Mouse (Mus musculus): ENCODE data around the gene Gm21981.

The Gm21981 gene

DNA sequence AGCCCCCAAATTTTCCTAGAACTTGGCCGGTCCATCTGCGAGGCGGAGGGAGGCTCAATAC, at the start of gene Gm21981:
Gm21981 (minus strand) TSS at position 14 of the 61 bp plus-strand sequence.
- DNase-seq: no peak

DNA sequence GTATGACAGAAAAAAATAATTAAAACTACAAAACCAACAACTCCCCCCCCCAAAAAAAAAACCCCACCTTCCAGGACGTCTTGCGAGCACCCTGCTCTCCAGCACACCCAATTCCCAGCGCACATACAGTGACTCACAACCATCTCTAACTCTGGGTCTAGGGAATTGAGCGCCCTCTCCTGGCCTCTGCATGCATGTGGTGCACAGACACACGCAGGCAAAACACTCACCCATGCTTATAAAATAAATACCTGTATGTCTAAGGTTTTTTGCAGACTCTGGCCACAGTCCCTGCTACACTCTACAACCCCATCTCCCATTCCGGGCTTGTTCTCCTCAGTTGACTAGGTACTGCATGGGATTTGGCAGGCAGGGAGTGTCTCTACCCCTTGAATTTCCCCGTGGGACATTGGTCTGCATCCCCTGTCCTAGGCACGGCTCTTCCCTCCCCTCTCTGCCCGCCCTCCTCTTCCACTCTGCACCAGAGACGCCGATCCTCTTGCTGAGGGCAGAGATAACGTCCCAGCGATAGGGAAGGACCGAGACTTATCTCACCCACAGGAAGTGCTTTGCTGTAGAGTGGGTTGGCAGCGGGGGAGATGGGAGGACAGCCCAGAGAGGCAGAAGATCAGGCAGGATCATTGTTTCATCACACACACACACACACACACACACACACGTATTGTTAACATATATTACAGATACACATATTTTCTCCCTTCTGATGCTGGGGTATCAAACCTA, 48.9 kb upstream of the Gm21981 start:
- no peak for DNase-seq

DNA sequence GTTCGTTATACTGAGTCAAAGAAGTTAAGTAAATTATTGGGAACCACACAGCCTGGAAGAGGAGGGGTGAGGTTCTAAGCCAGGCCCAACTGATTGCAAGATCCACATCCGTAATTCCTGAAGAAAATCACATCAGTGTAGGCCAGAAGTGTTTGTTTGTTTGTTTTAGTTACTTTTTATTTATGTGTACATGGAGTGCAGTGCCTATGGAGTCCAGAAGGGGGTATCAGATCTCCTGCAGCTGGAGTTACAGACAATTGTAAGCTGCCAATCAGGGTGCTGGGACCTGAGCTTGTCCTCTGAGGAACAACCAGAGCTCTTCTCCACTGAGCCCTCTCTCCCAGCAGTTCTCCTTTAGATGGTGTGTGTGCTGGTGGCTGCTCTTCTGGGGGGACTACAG, 45.9 kb upstream of the Gm21981 start:
- DNase-seq: no peak

DNA sequence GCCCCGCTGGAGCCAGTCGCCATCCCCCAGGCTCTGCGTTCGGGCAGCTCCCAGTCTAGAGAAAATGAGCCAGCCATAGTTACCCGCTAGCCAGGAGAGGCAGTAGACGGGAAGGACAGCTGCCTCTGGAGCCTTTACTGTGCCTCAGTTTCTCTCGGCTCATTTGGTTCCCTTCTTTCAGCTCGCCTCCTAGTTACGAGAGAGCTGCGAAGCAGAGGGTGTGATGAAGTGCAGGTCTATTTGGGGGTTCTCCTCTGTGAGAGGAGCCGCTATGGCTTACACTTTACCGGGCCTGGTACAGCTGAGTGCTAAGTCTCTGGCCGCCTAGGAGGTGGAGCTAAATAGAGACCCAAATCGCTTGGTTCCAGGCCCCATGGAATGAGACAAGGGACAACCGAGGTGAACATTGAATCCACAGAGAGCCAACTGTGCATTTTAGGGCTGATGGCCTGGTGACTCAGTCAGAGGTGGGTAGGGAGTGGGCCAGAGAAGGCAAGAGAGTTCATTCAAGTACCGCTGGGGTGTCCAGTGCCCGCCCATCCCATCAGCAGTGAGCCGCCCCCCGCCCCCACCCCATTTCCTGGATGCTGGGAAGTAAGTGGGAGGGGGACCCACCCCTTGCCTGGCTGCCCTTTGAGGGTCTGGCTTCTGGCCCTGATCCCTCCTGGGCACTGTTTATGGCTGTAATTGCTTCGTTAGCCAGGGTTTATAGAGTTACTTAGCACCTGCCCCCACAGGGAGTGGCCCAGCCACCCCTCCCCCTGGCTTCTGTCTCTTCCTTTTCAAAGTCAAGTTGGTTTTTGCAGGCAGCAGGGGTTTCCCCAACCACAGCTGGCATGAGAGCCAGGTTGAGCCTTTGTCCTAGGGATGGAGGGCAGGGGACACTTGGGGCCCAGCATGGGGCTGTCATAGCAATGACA, 44.9 kb upstream of the Gm21981 start:
- no peak for DNase-seq

DNA sequence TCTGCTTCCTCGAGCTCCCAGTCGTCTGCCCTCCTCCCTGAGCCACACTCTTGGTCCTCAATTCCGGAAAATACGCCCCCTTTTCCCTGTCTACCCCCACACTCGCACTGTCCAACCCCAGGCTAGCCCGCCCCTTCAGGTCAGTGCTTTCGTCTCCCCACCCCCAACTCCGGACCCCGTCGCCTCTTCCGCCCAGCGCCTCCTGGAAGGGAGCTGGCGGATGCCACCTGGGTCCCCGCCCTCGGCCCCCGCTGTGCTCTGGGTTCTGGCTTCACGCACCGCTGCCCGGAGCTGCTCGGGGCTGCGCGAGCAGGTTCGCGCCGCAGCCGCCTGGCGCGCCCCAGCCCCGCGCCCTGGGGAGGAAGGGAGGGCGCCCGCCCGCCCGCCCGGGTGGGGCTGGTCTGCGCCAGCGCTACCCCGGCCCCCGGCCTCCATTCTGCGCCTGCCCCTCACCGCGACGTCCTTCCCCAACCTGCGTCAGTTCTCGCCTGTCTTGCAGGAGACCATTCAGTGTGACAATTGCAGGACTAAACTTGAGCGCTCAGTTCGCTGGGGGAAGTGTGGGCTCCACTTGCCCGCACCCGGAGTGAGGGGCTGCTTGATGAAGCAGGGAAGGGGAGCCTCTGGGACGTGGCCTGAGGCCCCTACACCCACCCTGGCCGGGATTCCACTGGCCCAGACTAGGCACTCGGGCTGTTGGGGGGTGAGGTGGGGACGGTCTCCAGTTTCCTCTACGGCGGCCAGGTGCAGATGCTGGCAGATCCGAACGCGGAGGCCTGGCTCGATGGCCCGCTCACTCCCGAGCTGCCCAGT, 44.0 kb upstream of the Gm21981 start:
- no peak for DNase-seq

DNA sequence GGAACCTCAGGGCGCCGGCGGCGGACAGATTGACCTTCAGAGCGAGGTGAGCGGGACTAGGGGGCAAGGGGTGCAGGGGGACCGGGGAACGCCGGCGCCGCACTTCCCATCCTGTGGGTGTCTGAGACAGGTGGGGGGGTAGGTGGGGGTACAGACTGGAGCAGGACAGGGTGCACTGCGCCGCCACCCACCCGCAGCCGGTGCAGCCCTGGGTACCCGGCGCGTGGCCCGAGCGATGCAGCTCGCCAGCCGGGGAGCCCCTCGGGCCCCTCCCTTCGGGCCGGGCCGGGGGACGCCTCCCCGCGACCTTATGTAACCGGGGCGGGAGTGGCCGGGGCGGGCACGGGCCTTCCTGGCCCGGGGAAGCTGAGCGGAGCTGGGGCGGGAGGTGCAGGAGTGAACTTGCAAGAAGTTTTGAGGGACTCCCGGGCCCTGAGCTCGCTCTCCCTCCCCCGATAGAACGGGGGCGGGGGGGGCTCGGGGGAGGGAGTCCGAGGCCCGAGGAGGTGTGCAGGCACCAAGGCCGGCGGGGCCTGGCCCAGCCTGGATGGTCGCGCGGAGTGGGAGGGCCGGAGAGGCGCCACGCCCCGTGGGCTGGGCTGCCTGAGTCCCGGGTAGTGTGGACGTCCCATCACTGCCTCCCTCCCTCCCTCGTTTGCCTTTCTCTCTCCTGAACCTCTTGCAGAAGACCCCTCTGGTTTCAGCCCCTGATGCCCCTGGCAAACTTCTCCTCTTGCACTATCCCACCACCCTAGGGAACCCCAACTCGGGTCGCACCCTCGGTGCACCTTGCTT, 43.2 kb upstream of the Gm21981 start:
- peak; percentile 74 for DNase-seq

DNA sequence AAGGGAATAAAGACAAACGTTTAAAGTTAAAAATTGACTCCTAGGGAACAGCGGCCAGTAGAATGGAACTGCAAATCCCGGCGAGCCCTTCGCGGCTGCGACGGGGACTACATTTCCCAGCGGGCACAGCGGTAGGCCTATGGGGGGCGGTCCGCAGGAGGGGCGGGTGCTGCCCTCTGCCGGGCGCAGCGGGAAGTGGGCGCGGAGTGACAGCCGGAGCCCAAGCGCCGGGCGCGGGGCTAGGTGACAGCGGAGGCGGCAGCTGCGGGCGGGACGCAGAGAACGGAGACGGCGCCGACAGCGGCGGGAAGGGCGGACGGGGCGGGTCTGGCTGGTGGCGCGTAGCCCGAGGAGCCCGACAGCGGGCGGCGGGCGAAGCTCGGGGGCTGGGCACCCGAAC, 42.6 kb upstream of the Gm21981 start, which contains the start of gene Tfeb:
Tfeb (plus strand) TSS at position 175 of the 400 bp plus-strand sequence.
- DNase-seq: peak; percentile 97

DNA sequence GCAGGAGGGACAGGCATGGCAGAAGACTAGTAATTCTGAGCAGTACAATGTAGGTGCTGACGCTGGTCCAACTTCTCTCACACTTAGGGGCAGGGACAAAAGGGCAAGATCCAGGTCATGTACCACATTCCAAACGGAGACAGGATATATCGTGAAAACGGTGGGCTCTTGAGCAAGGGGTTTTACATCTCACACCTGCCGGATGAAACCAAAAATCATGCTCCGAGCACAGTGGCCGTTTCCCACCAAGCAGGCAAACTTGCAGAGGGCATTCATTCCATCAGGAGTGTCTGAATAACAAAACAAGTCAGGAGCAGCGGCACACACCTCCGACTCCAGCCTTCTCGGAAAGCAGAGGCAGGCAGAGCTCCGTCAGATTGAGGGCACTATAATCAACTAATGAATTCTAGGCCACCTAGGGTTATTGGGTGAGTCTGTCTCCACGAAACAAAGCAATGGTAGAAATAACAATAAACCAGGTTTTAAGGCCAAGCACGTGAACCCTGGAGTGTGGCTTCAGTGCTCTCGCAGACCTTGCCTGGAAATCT, 41.4 kb upstream of the Gm21981 start:
- no peak for DNase-seq

DNA sequence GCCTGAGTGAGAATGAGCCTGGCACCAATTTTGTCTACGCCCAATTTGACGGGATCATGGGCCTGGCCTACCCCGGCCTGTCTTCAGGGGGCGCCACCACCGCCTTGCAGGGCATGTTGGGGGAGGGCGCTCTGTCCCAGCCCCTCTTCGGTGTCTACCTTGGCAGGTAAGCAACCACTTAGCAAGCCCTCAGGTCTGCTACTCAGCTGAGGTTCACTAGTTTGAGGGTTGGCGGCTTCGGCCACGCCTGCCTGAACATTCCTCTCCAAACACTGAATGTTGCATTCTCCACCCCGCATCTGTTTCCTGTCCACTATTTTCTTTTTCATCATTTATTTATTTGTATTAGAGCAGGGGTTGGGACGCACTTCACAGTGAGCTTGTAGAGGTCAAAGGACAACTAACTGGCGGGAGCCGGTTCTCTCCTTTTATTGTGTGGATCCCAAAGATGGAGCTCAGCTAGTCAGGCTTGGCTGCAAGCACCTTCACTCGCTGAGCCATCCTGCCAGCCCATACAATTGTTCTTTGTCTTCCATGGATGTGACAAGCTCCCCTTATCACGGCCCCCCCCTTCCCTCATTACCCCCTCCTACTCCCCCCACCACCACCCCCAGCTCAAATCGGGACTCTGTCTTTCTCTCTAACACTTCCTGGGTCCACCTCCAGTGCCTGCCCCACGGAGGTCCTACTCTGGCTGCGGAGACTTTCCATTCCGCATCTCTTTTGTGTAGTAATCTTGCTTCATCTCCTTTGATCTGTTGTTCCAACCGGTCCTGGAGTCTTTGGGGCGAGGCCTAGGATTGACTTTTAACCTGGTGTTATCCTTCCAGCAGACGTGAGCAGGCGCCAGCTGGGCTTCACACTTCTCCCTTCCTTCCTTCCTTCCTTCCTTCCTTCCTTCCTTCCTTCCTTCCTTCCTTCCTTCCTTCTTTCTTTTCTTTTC, 36.6 kb upstream of the Gm21981 start:
- no peak for DNase-seq

DNA sequence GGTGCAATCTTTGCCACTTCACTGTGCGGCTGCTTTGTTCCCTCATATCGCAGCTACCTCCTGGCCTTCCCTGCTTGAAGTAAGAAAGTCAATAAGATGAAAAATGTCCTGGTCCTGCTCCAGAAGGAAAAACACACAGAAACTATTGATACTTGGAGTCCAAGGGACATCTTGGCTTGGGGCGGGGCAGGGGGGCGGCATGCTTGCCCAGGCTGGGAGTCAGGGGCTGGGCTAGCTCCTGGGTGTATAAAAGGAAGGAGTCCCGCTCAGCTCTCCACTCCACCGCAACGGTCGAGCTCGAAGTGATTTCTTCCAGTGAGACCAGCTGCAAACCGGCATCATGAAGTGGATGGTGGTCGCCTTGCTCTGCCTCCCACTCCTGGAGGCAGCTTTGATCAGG, 32.3 kb upstream of the Gm21981 start, which contains the start of gene Pgc:
Pgc (plus strand) TSS at position 277 of the 400 bp plus-strand sequence.
- DNase-seq: no peak

DNA sequence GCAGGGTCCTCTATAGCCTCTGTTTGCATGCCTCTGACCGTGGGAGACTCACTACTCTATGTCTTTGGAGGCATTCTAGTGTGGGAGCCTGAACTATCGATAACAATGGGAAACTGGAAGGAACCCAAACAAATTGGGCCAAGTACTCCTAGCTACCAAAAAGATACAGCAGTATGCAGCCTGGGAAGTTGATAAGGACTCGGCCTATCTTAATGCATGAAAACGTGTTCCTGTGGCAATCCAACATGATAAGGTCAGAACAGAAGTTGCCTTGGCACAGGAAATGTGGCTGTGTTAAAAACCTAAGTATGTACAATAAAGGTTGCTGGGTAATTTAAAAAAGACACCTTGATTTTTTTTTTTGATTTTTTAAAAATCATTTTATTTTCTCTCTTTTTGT, 26.9 kb upstream of the Gm21981 start:
- DNase-seq: no peak

DNA sequence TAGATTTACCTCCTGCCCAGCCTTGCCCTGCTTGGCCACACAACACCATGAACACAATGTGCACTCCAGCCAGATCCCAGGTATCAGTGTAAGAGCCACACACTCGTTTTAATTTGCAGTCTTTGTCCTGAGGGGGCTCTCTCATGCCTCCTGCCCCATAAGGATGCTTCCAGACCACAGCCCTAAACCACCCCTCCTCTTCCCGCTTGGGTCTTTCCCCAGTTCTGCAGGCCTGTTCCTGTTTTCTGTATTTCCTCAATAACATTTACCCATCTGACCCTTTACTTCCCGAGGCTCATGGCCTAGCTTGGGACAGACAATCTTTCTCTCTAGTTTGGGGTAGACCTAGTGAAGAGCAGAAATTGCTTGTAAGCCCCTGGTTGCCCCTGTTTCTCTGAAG, 20.8 kb upstream of the Gm21981 start:
- no peak for DNase-seq

DNA sequence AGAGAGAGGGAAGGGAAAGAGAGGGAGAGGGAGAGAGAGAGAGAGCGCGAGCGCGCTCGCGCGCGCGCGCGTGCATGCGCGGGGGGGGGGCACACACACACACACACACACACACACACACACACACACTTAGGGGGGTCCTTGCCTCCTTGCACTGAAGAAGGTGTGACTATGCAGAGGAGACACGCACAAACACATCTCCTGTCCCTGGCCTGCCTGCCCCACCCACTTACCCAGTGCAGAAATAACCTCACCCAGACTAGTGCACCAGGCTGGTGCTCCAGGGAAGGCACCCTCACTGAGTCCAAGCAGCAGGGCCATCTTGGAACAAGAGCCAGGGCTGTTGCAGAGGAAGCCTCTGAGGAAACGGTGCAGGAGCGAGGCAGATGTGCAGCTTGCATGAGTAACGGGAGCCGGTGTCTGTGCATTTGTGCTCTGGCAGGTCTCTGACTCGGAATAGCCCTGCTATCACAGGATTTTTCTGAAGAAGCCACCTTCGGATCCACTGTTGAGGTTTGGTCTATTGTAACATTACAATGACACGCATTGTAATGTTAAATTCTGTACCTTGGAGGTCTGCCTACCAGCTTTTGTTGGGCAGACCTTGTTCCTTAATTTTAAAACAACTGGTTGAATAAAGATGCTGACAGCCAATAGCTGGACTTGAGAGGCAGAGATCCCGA, 18.8 kb upstream of the Gm21981 start:
- no peak for DNase-seq

DNA sequence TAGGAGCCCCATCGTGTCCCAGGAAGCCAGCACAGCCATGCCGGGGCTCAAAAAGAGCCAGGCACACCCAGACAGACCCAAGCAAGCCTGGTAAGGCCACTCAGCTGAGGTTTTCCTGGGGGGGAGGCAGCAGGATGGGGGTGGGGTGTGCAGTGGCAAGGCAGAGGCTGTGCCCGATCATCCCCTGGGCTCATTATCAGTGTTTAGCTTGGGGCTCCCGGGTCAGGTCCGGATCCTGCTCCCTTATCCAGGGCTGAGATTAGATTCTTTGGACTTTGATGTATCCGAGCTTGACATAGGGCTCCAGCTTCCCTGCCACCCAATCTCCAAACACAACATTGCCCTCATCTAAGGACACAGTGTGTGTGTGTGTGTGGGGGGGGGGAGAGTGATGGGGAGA, 17.6 kb upstream of the Gm21981 start:
- no peak for DNase-seq

DNA sequence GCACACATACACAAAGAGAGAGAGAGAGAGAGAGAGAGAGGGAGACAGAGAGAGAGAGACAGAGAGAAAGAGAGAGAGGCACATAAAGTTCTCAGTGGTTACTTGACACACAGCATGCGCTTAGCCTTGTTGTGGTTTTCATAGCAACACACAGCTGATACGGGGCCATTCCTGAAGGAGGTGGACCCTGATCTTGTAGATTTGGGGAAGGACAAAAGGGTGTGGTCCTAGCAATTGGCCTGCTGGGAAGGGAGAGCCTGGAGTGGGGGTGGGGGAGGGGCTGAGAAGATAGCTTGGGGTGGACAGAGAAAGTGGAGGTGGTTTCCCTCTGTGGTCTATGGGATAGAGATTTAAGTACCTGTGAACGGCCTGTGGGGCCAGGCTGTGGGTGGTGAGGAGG, 15.8 kb upstream of the Gm21981 start:
- DNase-seq: no peak

DNA sequence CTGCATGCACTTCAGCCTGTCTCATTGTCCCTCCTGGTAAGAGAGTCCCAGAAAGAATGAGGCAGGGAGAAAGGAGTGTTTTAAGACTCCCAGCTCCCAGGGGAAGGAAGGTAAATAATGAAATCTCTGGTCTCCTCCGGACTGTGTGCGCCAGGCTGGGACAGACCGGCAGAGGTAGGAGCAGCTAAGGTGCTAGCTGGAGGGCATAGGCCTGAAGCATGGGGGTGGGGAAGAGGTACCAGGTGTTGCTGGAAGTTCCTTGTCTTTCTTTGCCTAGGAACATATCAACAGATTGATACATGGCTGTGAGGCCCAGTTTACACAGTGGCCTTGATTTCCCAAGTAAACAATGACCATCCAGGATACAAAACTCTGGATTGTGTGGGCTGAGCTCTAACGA, 14.7 kb upstream of the Gm21981 start:
- DNase-seq: no peak

DNA sequence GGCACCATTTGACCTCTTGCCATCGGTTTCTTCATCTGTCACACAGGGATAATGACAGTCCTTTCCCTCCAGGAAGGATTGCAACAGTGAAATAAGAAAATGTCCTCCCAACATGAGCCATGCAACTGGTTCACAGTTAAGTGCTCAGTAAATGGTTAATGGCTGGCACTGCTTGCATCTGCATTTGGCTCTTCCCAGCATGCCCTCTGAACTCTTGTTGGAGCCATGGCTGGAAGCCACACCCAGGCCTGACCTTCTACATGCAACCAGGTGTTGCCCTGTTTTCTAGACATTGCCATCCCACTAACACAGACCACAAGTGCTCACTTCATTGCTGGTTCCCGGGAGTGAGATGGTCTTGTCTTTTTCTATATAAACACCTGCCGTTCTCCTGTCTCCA, 13.7 kb upstream of the Gm21981 start:
- DNase-seq: no peak

DNA sequence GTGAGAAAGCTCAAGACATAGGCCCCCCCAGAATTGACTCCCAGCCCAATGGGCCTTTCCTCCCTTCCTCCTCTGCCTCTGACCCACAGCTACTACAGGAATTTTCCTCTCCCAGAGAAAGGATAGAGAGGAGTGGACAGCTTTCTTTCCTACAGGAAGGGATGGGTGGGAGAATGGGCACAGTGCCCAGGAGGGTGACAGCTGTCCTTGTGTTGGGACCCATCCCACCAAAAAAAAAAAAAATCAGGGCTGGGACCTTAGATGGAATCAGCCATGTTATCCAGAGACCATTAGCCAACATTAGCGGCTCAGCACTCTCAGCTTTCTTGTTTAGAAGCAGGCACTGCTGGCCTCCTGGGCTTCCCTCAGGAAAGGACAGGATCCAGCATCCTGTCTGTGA, 11.9 kb upstream of the Gm21981 start:
- DNase-seq: no peak

DNA sequence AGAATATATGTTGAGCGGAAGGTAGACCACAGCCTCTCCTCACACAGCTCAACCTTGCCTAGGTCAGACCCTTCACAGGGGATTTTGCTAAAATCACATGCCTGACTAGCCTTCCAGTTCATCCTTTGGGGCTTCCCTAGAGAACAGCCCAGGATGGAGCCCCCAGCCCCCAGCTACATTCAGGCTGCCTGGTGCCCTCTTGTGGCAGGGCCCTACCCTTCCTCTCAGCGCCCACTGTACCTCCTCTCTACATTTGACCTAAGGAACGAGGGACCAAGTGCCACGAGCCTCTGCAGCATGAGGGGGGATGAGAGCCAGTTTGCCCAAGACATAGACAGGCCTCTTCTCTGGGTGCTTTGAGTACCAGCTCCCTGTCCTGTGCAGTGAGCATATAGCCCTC, 10.4 kb upstream of the Gm21981 start:
- no peak for DNase-seq

DNA sequence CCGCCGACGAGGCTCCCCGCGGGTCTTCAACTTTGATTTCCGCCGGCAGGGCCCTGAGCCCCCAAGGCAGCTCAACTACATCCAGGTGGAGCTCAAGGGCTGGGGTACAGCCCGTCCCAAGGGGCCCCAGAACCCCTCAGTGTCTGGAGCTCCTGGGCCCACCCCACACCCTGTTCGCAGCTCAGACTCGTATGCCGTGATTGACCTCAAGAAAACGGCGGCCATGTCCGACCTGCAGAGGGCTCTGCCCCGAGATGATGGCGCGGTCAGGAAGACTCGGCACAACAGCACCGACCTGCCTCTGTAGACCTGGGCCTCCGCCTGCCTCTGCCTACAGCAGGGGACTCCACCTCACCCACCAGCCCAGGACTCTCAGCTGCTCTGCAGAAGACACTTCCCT, 9.3 kb upstream of the Gm21981 start:
- no peak for DNase-seq

Measured in right cerebral cortex, adult 18-20 months (tissue).